Mouse (Mus musculus) erythroid progenitor cell, adult 5-6 weeks (primary cell): ENCODE data around the gene Mpzl3. TPM values are rescaled to one million over a fixed set of nuclear protein-coding genes. Genes with fewer than 3 reads are reported as not detected.

Experiments
- ATAC-seq: replicated peaks from 2 replicates; pipeline ENCODE4 v1.8.0; 2016; ENCODE audit warnings: moderate number of reproducible peaks, mild to moderate bottlenecking, moderate TSS enrichment, inconsistent platforms; ENCODE audit not compliant: poor library complexity, low FRiP score, severe bottlenecking
- total RNA-seq, 2 experiments: library from RNA; stranded (forward) in 1 of 2; stranded (reverse) in 1 of 2; fragments of 150-400 nt in 1 of 2; fragments of 186-747, 209-891 nt in 1 of 2; gene quantifications; 2 replicates each; pipeline versions ENCODE4 v1.2.3 to v1.2.4; 2015 to 2017; ENCODE audit warnings: low replicate concordance in 2 of 2

Gene Mpzl3
- total RNA-seq, 2 experiments from 2014 or later = 1.7 TPM; not detected in 1

DNA sequence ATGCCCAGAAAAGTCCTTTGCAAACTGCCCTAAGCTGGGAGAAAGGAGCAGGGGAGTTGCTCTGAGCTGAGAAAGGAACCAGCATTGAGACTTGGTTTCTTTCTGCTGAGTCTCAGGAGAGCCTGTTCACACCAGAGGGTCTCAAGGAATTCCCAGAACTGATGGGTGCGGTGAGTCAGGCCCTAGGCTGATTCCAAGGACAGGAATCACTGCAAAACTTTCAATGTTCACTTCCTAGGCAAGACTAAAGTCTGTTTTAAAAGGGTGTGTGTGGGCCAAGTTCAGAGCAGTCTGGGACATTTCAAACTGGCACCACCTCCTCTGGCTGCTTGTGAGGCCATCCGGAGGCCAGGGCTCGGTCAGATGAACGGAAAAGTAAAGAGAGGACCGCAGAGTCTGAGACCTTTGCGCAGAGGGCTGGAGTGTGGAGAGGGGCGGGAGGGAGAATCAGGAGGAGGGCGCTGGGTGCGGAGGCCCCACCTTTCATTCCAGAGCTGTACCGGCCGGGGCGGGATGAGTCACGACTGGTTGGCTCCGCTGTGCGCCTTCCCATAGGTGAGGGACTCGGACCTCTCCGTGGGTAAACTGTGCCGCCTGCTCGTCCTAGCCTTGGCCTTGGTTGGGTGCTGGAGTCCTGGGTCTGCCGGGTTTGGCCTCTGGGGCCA lies 12.8 kb upstream of the Mpzl3 start:
- no peak for ATAC-seq

DNA sequence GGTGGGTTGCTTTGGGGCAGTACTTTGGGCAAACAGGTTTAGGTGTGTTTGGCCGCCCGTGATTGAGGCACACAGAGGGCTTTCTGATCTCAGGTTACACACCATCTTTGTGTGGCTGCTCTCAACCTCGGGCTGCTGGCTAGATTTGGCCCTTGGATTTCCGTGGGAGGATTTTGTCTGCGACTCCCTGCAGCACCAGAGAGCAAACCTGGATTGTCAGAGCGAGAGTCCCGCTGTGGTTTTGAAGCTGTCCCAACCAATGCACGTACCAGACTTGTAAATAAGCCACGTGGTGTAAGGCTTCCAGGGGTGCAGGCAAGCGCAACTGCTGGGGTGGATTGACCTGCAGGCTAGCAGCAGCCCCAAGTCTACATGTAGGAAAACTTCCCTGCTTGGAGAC lies 12.0 kb upstream of the Mpzl3 start:
- ATAC-seq = no peak

DNA sequence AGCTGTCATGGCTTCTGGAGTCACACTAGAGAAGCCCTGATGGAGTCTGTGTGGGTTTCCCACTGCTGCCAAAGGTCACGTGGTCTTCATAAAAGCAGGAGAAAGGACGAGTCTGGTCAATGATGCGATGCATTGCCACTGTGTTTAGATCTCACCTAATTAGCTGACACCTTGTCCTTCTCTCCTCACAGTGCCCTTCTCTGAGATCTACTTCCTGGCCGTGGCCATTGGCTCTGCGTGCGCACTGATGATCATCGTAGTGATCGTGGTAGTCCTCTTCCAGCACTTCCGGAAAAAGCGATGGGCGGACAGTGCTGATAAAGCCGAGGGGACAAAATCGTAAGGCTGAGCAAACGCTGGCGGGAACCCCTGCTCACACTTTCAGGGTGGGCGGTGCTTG lies 8.0 kb upstream of the Mpzl3 start:
- no peak for ATAC-seq

DNA sequence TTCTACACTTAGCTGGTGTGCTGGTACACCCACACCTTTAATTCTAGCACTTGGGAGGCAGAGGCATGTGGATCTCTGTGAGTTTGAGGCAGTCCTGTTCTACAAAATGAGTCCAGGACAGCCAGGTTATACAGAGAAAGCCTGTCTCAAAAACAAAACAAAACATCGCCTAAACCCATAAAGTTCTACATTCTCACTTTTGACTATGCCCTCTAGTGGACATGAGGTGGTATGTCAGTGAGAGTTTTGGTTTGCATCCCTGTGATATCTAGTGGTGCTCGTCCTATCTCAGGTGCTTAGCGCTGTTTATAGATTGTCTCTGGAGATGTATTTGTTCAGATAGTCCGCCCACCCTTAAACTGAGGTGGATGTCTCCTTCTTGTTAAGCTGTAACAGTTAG lies 6.5 kb upstream of the Mpzl3 start:
- ATAC-seq = no peak

DNA sequence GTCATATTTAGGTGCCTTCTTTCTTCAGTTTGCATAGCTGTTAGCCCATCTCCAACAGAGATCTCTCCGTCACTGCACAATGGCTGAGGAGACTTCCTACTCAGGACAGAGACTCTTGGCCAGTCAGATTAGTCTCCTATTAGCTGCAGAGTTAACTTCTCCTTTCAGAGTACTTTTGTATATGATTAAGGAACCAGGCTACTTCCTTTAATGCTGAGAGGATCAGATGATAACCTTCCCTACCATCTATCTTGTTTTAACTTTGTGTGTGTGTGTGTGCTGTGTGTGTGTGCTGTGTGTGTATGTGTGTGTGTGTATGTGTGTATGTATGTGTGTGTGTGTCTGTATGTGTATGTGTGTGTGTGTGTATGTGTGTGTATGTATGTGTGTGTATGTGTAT lies 5.3 kb upstream of the Mpzl3 start:
- no peak for ATAC-seq

DNA sequence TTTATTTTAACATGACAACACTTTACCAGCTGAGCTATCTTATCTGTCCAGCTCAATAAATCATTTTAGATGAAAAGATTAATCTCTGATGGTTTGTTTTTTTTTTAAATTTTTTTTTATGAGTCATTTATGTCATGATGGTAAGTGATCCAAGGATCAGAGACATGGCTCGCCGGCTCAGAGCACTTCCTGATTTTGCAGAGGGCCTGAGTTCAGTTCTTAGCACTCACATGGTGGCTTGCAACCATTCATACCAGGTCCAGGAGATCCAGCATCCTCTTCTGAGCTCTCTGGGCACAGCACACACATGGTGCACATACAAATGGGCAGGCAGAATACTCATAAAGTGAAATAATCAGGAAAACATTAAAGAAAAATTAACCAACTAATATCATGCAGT lies 4.7 kb upstream of the Mpzl3 start:
- no peak for ATAC-seq

DNA sequence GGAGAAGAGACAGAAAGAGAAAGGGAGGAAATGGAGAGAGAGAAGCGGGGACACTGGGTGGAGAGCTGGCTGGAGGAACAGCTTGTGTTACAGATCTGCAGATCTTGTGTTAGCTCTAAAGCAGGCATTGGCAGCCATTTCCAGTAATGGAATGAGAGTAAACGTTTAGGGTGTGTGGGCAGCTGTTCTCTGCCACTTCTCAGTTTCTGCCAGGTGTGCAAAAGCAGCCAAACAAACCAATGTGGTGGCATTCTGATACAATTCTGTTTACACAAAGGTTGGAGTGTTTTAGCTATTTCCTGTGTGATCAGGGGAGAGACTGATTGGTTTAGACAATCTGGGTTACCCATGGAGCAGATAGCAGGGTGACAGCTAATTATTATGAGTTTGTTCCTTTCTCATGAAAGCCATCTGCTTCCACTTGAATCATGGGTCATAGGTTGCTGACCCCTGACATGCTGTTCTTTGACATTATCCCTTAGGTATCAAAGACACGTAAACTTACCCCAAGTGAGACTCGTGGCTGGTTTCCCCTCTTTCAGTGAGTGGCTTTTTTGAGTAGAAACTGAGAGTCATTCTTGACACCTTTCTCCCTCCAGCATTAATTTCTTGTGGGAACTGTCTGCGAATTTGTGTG lies 3.4 kb downstream of the Mpzl3 start:
- no peak for ATAC-seq

DNA sequence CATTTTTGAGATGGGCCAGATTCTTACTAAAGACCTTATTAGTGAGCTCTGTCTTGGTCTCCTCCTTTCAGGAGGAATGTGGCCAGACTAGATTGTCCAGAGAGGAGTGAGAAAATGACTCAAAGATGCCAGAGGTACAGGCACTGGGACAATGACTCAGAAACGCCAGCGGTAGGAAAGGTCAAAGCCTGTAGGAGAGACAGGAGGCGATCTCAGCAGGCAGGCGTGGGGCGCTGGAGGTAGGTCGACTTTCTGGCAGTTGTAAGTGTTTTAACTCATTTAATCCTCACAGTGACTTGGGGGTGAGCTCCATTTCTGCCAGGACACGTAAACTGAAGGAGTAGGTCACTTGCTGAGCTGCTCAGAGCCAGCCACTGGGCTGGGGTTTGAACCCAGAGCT lies 5.2 kb downstream of the Mpzl3 start:
- ATAC-seq = no peak

DNA sequence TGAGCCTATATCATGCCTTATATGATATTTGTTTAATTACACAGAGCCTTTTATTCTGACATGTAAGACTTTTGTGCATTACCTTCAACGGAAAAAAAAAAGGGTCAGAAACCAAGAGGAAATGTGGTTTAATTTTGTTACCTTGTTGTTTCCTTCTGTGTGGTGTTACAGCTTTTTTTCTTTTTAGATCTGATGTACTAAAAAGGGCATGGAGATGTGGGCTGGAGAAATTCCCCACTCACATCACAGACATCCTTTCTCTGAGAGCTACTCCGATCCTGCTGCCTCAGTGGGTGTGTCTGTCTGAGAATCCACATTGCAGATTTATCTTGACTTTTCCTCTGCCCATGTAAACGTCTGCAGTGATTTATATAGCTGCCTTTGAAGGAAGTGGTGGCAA lies 7.7 kb downstream of the Mpzl3 start:
- ATAC-seq = no peak

DNA sequence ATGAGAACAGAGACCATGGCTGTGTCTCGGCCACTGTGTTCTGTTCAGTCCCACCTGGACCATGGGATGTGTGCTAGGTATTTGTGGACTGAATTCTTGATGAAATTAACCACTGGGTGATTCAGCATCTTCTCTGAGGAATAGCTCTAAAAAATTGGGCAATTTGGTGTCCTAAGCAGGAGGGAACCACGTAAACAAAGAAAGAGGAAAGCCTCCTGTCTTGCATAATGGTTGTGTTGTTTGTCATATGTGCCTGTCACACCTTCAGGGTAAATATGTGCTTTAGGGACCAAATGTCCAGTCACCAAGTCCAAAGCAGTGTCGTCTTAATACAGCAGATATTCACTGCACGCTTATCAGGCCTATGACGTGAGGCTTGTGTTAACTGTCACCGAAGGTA lies 9.4 kb downstream of the Mpzl3 start:
- ATAC-seq = no peak

DNA sequence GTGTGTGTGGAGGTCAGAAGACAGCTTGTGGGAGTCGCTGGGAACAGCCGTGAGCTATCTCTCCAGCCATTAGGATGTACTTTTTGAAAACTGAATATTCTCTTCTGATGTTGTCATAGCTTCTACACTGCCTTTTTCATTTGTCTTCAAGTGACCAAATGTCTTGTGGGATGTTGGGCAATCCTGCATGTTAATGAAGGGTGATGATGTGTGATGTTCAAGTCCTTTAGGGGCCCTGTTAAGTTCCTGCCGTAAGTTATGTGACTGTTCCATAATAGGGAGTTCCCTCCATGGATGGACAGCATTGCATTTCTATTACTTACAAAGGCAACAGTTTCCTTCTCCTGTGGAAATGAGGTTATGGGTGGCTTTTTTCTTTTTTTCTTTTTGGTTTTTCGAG lies 11.7 kb downstream of the Mpzl3 start:
- no peak for ATAC-seq

DNA sequence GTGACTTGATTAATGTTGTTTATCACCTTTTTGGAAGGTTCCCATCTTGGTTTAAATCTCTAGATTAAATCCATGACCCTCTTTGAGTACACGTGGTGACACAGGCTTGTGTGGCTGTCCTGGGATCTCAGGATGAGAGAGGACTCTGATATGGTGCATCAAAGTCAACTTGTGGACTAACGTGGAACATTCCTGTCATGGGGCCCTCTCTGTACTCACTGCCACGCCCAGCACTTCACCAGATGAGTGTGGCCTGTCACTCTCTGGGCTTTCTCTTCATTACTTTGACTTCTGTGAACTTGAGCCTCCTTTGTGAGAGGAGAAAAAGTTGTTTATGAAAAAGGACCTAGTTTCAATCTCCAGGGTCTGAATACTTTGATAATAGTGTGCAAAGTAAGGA lies 16.8 kb downstream of the Mpzl3 start:
- ATAC-seq = no peak

DNA sequence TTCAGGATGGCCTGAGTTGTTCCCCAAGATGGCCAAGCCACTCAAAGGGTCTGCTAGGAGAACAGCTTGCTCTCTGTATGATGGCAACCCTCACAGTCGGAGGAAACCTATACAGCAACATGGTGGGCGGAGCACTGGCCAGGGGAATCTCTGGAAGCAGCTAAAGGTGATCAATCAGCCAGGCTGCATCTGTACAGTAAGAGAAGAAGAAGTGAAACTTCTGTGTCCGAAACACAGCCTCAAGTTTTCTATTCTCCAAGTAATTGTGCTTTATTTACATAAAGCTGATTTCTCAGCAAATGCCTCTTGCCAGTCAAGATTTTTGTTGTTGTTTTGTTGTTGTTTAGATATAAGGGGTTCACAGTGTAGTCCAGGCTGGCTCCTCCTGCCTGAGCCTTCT lies 22.9 kb downstream of the Mpzl3 start:
- no peak for ATAC-seq

DNA sequence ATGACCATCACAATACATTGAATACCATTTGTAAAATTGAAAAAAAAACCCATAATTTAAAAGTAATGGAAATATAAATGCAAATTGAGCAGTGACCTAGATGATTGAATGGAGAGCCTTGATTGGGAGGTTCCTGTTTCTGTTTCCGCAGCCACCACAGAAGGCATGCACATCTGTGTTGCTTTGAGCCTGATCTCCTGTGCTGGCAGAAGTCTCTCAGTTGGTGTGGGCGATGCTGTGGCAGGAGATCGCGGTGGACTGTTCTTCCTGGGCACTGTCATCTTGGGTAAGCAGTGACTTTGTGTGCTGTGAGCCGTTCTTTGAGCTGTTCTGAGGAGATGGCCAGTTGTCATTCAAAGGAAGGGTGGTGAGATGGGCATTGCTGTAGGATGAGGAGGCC lies 24.0 kb downstream of the Mpzl3 start, which contains the start of gene Jaml:
Gene Jaml, plus strand, starts transcription at position 173 of the 400 bp plus-strand sequence.
- ATAC-seq = no peak

DNA sequence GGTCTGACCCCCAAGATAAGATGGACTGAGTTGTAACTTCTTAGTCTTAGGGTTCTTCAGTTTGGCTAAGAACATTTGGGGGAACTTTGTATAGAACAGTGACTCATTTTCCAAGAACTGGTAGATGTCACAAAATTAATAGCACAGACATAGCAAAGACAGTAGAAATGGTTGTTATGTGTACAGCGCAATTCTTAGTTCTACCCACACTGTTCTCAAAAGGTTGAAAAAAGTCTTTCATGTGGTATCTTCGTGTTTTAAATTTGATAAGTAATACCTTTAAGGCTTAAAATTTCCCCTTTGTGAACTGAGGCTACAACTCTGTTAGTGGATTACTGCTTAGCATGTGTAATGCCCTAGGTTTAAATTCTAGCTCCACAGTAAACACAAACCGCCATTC lies 28.1 kb downstream of the Mpzl3 start:
- no peak for ATAC-seq

DNA sequence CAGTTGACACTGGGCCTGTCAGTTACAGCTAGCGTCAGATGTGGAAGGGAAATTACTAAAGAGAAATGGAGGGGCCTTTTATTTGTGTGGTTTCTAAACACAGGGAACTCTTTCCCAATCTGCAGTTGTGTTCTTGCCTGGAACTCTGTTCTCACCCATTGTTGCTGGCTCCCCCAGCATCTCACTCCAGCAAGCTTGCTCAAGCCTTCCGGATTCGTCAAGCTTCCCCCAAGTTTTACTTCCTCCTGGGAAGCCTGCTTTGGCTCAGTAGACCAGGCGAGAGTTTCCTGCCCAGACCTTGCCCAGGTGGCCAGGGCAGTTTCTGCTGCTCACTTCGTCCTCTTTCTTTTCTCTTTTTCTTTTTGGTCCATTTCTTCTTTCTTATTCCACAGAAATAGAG lies 29.6 kb downstream of the Mpzl3 start:
- no peak for ATAC-seq

DNA sequence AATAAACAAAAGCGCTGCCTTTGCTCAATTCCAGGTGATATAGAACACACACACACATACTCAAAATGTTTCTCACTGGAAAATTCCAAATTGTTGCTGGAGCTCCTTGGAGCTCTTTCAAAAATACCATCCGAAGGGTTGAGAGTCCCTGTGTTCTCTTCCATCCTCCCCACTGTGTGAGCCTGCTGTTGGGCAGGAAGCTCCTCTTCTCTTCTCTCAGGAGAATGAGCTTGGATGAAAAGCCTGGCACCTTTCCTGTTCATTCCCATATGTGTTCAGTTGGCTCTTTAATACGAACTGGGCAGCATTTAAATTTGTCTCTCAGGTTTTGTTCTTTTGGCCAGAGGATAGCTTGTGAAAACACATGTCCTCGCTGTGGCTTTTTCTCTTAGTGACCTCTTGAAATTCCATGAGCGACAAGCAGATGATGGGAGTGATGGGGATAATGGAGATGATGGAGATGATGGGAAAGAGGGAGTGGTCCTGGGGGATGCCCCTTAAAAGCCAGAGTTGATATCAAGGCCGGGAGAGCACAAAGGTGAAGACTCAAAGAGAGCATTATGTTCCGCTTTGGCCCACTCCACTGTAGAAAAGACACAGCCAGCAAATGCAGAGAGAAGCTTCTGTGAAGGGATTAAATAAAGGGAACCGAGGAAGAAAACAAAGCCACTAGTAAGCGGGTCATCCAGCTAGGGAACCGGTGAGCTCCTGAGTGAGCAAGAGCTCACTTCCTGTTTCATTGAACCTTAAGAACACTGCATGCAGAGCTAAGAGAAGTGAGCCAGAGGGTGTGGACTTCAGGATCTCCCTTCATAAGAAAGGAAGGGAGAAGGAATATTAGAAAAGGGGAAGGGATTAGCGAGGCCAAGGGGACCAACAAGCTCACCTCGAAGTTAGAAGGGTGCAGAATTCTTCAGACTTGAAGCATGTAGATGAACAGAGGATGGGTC lies 31.0 kb downstream of the Mpzl3 start:
- ATAC-seq = no peak

DNA sequence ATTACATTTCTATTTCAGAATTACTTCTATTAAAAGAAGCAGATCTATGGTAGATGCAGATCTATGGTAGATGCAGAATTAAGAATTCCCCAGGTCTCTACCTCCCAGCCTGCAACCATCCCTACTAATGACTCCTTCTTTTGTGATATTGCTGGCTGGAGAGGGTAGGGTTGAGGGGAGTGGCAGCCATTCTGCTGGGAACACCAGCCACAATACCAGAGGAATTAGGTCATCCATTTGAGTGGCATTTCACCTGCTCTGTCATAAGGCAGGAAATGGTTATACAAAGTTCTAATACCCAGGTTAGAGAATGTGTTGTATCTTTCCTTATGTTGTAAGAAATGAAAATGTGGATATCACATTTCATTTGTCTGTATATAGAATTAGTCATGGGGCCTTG lies 33.1 kb downstream of the Mpzl3 start:
- no peak for ATAC-seq

DNA sequence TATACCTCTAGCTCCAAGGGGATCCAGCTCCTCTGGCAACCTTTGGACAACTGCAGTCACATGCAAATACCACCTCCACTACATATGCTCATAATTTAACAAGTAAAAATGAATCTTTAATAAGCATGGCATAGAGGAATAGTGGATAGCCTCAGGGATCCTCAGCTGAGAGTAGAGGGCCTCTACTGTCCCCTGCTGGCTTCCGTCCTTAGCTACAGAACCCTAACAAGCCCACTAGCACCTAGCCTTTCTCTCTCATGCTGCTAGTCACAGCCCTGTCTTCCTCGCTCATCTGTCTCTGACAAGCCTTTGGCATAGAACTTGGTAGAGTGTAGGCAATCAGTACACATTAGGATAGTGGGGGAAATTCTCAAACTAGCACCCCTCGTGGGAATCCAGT lies 35.8 kb downstream of the Mpzl3 start:
- no peak for ATAC-seq

DNA sequence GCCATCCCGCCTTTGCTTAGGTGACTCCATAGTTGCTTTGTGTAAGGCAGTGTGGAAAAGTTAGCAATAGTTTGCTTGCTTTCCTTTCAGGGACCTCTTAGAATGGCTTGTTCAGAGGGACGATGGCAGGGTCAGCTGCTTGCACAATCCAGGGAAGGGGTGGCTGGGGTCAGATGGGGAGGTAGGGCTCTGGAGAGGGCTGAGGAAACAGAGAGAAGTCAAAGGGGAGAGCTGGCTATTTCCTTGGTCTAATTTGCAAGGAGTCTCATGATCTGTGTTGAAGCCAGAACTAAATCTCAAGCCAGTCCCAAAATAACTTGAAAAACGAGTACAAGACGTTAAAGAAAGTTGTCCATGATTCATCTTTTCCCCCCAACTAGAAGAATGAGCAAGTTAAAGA lies 37.7 kb downstream of the Mpzl3 start:
- ATAC-seq = no peak
